Mouse (Mus musculus): ENCODE results near the gene Esrrb. TPM values are rescaled to one million over a fixed set of nuclear protein-coding genes. Genes with fewer than 3 reads are reported as not detected.

Esrrb gene
- total RNA-seq, 1 experiment, result 120 TPM

- TF ChIP-seq HCFC1 (IDR thresholded peaks at IDR 0.05; ENCODE audit: borderline replicate concordance, insufficient read depth, low read length) (no peak), CHD2 (IDR thresholded peaks at IDR 0.05; ENCODE audit: low read depth, low read length) (no peak), ZNF384 (IDR thresholded peaks at IDR 0.05; ENCODE audit: low read depth, low read length) (no peak), MAFK (IDR thresholded peaks at IDR 0.05; ENCODE audit: insufficient read depth, low read depth, low read length) (no peak), ZC3H11A (IDR thresholded peaks at IDR 0.05; ENCODE audit: borderline replicate concordance, low read depth, low read length) (no peak)
- H3K36me3 ChIP-seq (ENCODE audit: control insufficient read depth, insufficient read depth, low read length, poor library complexity, severe bottlenecking), result peaks cover 93% of the 10 kb centered on the region
- in situ Hi-C loops (cut with MboI; ENCODE audit: low sequenced_read_pairs in 2 of 2, unreplicated experiment in 2 of 2), result no loop called here
- H3K27ac ChIP-seq (ENCODE audit: insufficient read depth, low read depth, low read length, poor library complexity, severe bottlenecking), result 0 out of 2 replicates have a peak overlapping the region, but pooled peaks have one; percentile 22
- no peak for DNase-seq (ENCODE audit: low read depth, low spot score)
- H3K4me1 ChIP-seq (ENCODE audit: control insufficient read depth in 2 of 2, insufficient read depth in 2 of 2, low read length in 2 of 2, poor library complexity in 1 of 2), result peaks cover 8 to 38% of the 10 kb centered on the region in 2 experiments; a peak in 3 of 4 replicates
- no peaks in the 10 kb centered on the region for H3K9me3 ChIP-seq (ENCODE audit: control insufficient read depth, insufficient read depth, low read depth, low read length)
- H3K4me3 ChIP-seq (ENCODE audit: insufficient read depth in 1 of 2, low read depth in 1 of 2, low read length in 2 of 2, poor library complexity in 1 of 2, severe bottlenecking in 1 of 2), result no peak overlapping the region
- no peak overlapping the region for H3K9ac ChIP-seq (ENCODE audit: insufficient read depth, low read depth, low read length, poor library complexity, severe bottlenecking)
Measured at GRCm38 (mm10) chr12:86509295-86510279, 148.7 kb downstream of the Esrrb start.

- no peaks in the 10 kb centered on the region for H3K9me3 ChIP-seq (ENCODE audit: control insufficient read depth, insufficient read depth, low read depth, low read length)
- no peak overlapping the region for H3K27ac ChIP-seq (ENCODE audit: insufficient read depth, low read depth, low read length, poor library complexity, severe bottlenecking)
- no peak overlapping the region for H3K4me3 ChIP-seq (ENCODE audit: insufficient read depth in 1 of 2, low read depth in 1 of 2, low read length in 2 of 2, poor library complexity in 1 of 2, severe bottlenecking in 1 of 2)
- peaks cover 89% of the 10 kb centered on the region for H3K36me3 ChIP-seq (ENCODE audit: control insufficient read depth, insufficient read depth, low read length, poor library complexity, severe bottlenecking)
- H3K9ac ChIP-seq (ENCODE audit: insufficient read depth, low read depth, low read length, poor library complexity, severe bottlenecking), result no peak overlapping the region
- H3K4me1 ChIP-seq (ENCODE audit: control insufficient read depth in 2 of 2, insufficient read depth in 2 of 2, low read length in 2 of 2, poor library complexity in 1 of 2), result peaks cover 10 to 32% of the 10 kb centered on the region in 2 experiments; a peak in 3 of 4 replicates
- TF ChIP-seq ZC3H11A (IDR thresholded peaks at IDR 0.05; ENCODE audit: borderline replicate concordance, low read depth, low read length) (no peak), HCFC1 (IDR thresholded peaks at IDR 0.05; ENCODE audit: borderline replicate concordance, insufficient read depth, low read length) (no peak), MAFK (IDR thresholded peaks at IDR 0.05; ENCODE audit: insufficient read depth, low read depth, low read length) (no peak), ZNF384 (IDR thresholded peaks at IDR 0.05; ENCODE audit: low read depth, low read length) (no peak), CHD2 (IDR thresholded peaks at IDR 0.05; ENCODE audit: low read depth, low read length) (no peak)
- in situ Hi-C loops (cut with MboI; ENCODE audit: low sequenced_read_pairs in 2 of 2, unreplicated experiment in 2 of 2), result no loop called here
- no peak for DNase-seq (ENCODE audit: low read depth, low spot score)
Measured at GRCm38 (mm10) chr12:86512335-86512734, 151.4 kb downstream of the Esrrb start.

- Histone ChIP-seq H3K27ac (ENCODE audit: insufficient read depth, low read depth, low read length, poor library complexity, severe bottlenecking) (no peak overlapping the region), H3K9ac (ENCODE audit: insufficient read depth, low read depth, low read length, poor library complexity, severe bottlenecking) (no peak overlapping the region), H3K4me1 (ENCODE audit: control insufficient read depth in 2 of 2, insufficient read depth in 2 of 2, low read length in 2 of 2, poor library complexity in 1 of 2) (peaks cover 8 to 34% of the 10 kb centered on the region in 2 experiments; a peak in 3 of 4 replicates), H3K9me3 (ENCODE audit: control insufficient read depth, insufficient read depth, low read depth, low read length) (no peaks in the 10 kb centered on the region), H3K36me3 (ENCODE audit: control insufficient read depth, insufficient read depth, low read length, poor library complexity, severe bottlenecking) (peaks cover 88% of the 10 kb centered on the region), H3K4me3 (ENCODE audit: insufficient read depth in 1 of 2, low read depth in 1 of 2, low read length in 2 of 2, poor library complexity in 1 of 2, severe bottlenecking in 1 of 2) (no peak overlapping the region)
- DNase-seq (ENCODE audit: low read depth, low spot score), result no peak
- in situ Hi-C loops (cut with MboI; ENCODE audit: low sequenced_read_pairs in 2 of 2, unreplicated experiment in 2 of 2), result no loop called here
- TF ChIP-seq ZC3H11A (IDR thresholded peaks at IDR 0.05; ENCODE audit: borderline replicate concordance, low read depth, low read length) (no peak), HCFC1 (IDR thresholded peaks at IDR 0.05; ENCODE audit: borderline replicate concordance, insufficient read depth, low read length) (no peak), ZNF384 (IDR thresholded peaks at IDR 0.05; ENCODE audit: low read depth, low read length) (no peak), CHD2 (IDR thresholded peaks at IDR 0.05; ENCODE audit: low read depth, low read length) (no peak)
Measured at GRCm38 (mm10) chr12:86513596-86513995, 152.7 kb downstream of the Esrrb start.

GRCm38 (mm10) chr12:86516602-86517001, 155.7 kb downstream of the Esrrb start:
- H3K36me3 ChIP-seq (ENCODE audit: control insufficient read depth, insufficient read depth, low read length, poor library complexity, severe bottlenecking), result peaks cover 89% of the 10 kb centered on the region
- H3K9ac ChIP-seq (ENCODE audit: insufficient read depth, low read depth, low read length, poor library complexity, severe bottlenecking), result no peak overlapping the region
- no peak for DNase-seq (ENCODE audit: low read depth, low spot score)
- no peaks in the 10 kb centered on the region for H3K9me3 ChIP-seq (ENCODE audit: control insufficient read depth, insufficient read depth, low read depth, low read length)
- no peak for TF ChIP-seq ZC3H11A (IDR thresholded peaks at IDR 0.05; ENCODE audit: borderline replicate concordance, low read depth, low read length)
- no peak for TF ChIP-seq ZNF384 (IDR thresholded peaks at IDR 0.05; ENCODE audit: low read depth, low read length)
- no peak for TF ChIP-seq CHD2 (IDR thresholded peaks at IDR 0.05; ENCODE audit: low read depth, low read length)
- no peak for TF ChIP-seq MAFK (IDR thresholded peaks at IDR 0.05; ENCODE audit: insufficient read depth, low read depth, low read length)
- no peak for TF ChIP-seq HCFC1 (IDR thresholded peaks at IDR 0.05; ENCODE audit: borderline replicate concordance, insufficient read depth, low read length)
- H3K4me3 ChIP-seq (ENCODE audit: insufficient read depth in 1 of 2, low read depth in 1 of 2, low read length in 2 of 2, poor library complexity in 1 of 2, severe bottlenecking in 1 of 2), result no peak overlapping the region
- in situ Hi-C loops (cut with MboI; ENCODE audit: low sequenced_read_pairs in 2 of 2, unreplicated experiment in 2 of 2), result no loop called here
- H3K4me1 ChIP-seq (ENCODE audit: control insufficient read depth in 2 of 2, insufficient read depth in 2 of 2, low read length in 2 of 2, poor library complexity in 1 of 2), result peaks cover 4 to 23% of the 10 kb centered on the region in 2 experiments; a peak in 3 of 4 replicates
- H3K27ac ChIP-seq (ENCODE audit: insufficient read depth, low read depth, low read length, poor library complexity, severe bottlenecking), result no peak overlapping the region

All from ES-E14 (cell line).